Mouse (Mus musculus) stomach, embryonic 14.5 days (tissue): Measurements from ENCODE around the gene Rin3. TPM values are rescaled to one million over a fixed set of nuclear protein-coding genes. Genes with fewer than 3 reads are reported as not detected.

Experiments used
- ATAC-seq: fragments of 200-750 bp; cut with Nextera tagmentation; 2 replicates; pipeline ENCODE4 v1.8.0; 2017; ENCODE audit warnings: low read depth, moderate TSS enrichment; ENCODE audit not compliant: insufficient number of reproducible peaks, insufficient read depth, low FRiP score
- H3K27ac ChIP-seq: fragments of 300-500 bp; sonication (generic); 2 replicates; pipeline ENCODE4 v1.5.1; 2014; ENCODE audit warnings: mild to moderate bottlenecking, low read length, moderate library complexity, mixed read lengths
- H3K27me3 ChIP-seq: fragments of 300-500 bp; sonication (generic); 2 replicates; pipeline ENCODE4 v1.6.1; 2014; ENCODE audit warnings: low read length, control low read depth, mixed read lengths; ENCODE audit not compliant: control insufficient read depth, insufficient read depth
- H3K36me3 ChIP-seq: fragments of 300-500 bp; sonication (generic); 2 replicates; pipeline ENCODE4 v1.6.1; 2014; ENCODE audit warnings: mild to moderate bottlenecking, control low read depth, low read length, moderate library complexity, mixed read lengths; ENCODE audit not compliant: control insufficient read depth, insufficient read depth
- H3K4me1 ChIP-seq: fragments of 300-500 bp; sonication (generic); 2 replicates; pipeline ENCODE4 v1.6.1; 2014; ENCODE audit warnings: low read length, control low read depth, mixed read lengths; ENCODE audit not compliant: control insufficient read depth, insufficient read depth
- H3K4me2 ChIP-seq: fragments of 300-500 bp; sonication (generic); replicated peaks from 2 replicates; pipeline ENCODE4 v1.6.1; 2014; ENCODE audit warnings: low read depth, low read length, control low read depth
- H3K4me3 ChIP-seq: fragments of 300-500 bp; sonication (generic); 2 replicates; pipeline ENCODE4 v1.5.1; 2014; ENCODE audit warnings: low read depth, low read length, control low read depth
- H3K9ac ChIP-seq: fragments of 300-500 bp; sonication (generic); replicated peaks from 2 replicates; pipeline ENCODE4 v1.6.1; 2014; ENCODE audit warnings: low read depth, mild to moderate bottlenecking, control low read depth, low read length, moderate library complexity, mixed read lengths
- H3K9me3 ChIP-seq: fragments of 300-500 bp; sonication (generic); 2 replicates; pipeline ENCODE4 v1.6.1; 2016; ENCODE audit warnings: low read depth, low read length, control low read depth; ENCODE audit not compliant: control insufficient read depth
- WGBS: fragments of 180-500 bp; shearing (Covaris S2); extraction: QIAGEN DNeasy Blood & Tissue Kit; methylation state at CpG from one replicate; pipeline ENCODE4 v1.1.7; 2014; 5-methylcytosine and 5-hydroxymethylcytosine counted together
- polyA plus RNA-seq: library from polyadenylated mRNA; unstranded; fragments of >200 nt; fragmentation: Nextera tagmentation; extraction: Ambion mirVana; gene quantifications from 2 replicates; pipeline ENCODE4 v1.2.1, GENCODE M21; 2014

The Rin3 gene
- polyA plus RNA-seq, 1 experiment from 2014 or later = 12.1 TPM

- no peaks in the 10 kb centered on the region; the same call in 1 of the 2 replicates for H3K36me3 ChIP-seq
- H3K27me3 ChIP-seq = no peaks in the 10 kb centered on the region
- H3K27ac ChIP-seq = no peak overlapping the region
- no peak overlapping the region for H3K4me2 ChIP-seq
- H3K4me1 ChIP-seq = no peaks in the 10 kb centered on the region
- no peak overlapping the region for H3K9ac ChIP-seq
- no peak overlapping the region for H3K4me3 ChIP-seq
- WGBS = 84% methylated on average over 11 of the region's 11 CpGs
- ATAC-seq = no peak
- H3K9me3 ChIP-seq = no peaks in the 10 kb centered on the region
These were observed 139.9 kb downstream of the Rin3 start for GRCm38 (mm10) chr12:102422623-102423320.

- Histone ChIP-seq H3K9me3 (no peaks in the 10 kb centered on the region), H3K27ac (no peak overlapping the region), H3K36me3 (no peaks in the 10 kb centered on the region; the same call in 1 of the 2 replicates), H3K4me1 (no peaks in the 10 kb centered on the region), H3K9ac (no peak overlapping the region), H3K27me3 (no peaks in the 10 kb centered on the region), H3K4me3 (no peak overlapping the region), H3K4me2 (no peak overlapping the region)
- no peak for ATAC-seq
- 94% methylated on average over 8 of the region's 8 CpGs for WGBS
These were observed 140.8 kb downstream of the Rin3 start for GRCm38 (mm10) chr12:102423625-102424024.

- no peak for ATAC-seq
- Histone ChIP-seq H3K27me3 (no peaks in the 10 kb centered on the region), H3K4me1 (no peaks in the 10 kb centered on the region), H3K9me3 (no peaks in the 10 kb centered on the region), H3K4me3 (no peak overlapping the region), H3K36me3 (no peaks in the 10 kb centered on the region; the same call in 1 of the 2 replicates), H3K9ac (no peak overlapping the region), H3K27ac (no peak overlapping the region), H3K4me2 (no peak overlapping the region)
- WGBS = 52% methylated on average over 2 of the region's 2 CpGs
These were observed 141.6 kb downstream of the Rin3 start for GRCm38 (mm10) chr12:102424456-102424855.

- Histone ChIP-seq H3K9ac (no peak overlapping the region), H3K4me1 (no peaks in the 10 kb centered on the region), H3K4me2 (no peak overlapping the region), H3K9me3 (no peaks in the 10 kb centered on the region), H3K27ac (no peak overlapping the region), H3K36me3 (no peaks in the 10 kb centered on the region; the same call in 1 of the 2 replicates), H3K4me3 (no peak overlapping the region), H3K27me3 (no peaks in the 10 kb centered on the region)
- no peak for ATAC-seq
- WGBS = 81% methylated on average over 4 of the region's 4 CpGs
These were observed 142.3 kb downstream of the Rin3 start for GRCm38 (mm10) chr12:102425048-102425578.

- H3K27me3 ChIP-seq = no peaks in the 10 kb centered on the region
- peak; percentile 74; the same call in 1 of the 2 replicates for ATAC-seq
- H3K9ac ChIP-seq = no peak overlapping the region
- H3K27ac ChIP-seq = no peak overlapping the region
- H3K4me1 ChIP-seq = no peaks in the 10 kb centered on the region
- H3K4me3 ChIP-seq = no peak overlapping the region
- 95% methylated on average over 7 of the region's 7 CpGs for WGBS
- H3K4me2 ChIP-seq = no peak overlapping the region
- no peaks in the 10 kb centered on the region; the same call in 1 of the 2 replicates for H3K36me3 ChIP-seq
- no peaks in the 10 kb centered on the region for H3K9me3 ChIP-seq
These were observed 143.4 kb downstream of the Rin3 start for GRCm38 (mm10) chr12:102426285-102426684.

- H3K4me3 ChIP-seq = no peak overlapping the region
- H3K4me1 ChIP-seq = no peaks in the 10 kb centered on the region
- H3K9ac ChIP-seq = no peak overlapping the region
- H3K9me3 ChIP-seq = no peaks in the 10 kb centered on the region
- H3K27me3 ChIP-seq = no peaks in the 10 kb centered on the region
- WGBS = 85% methylated on average over 5 of the region's 5 CpGs
- no peaks in the 10 kb centered on the region for H3K36me3 ChIP-seq
- no peak overlapping the region for H3K4me2 ChIP-seq
- H3K27ac ChIP-seq = no peak overlapping the region
- no peak for ATAC-seq
These were observed 146.8 kb downstream of the Rin3 start for GRCm38 (mm10) chr12:102429656-102430055.

- no peak for ATAC-seq
- Histone ChIP-seq H3K27ac (no peak overlapping the region), H3K27me3 (no peaks in the 10 kb centered on the region), H3K9ac (no peak overlapping the region), H3K4me2 (no peak overlapping the region), H3K4me1 (no peaks in the 10 kb centered on the region), H3K9me3 (no peaks in the 10 kb centered on the region), H3K4me3 (no peak overlapping the region), H3K36me3 (no peaks in the 10 kb centered on the region)
- WGBS = 89% methylated on average over 4 of the region's 4 CpGs
These were observed 147.4 kb downstream of the Rin3 start for GRCm38 (mm10) chr12:102430228-102430627.

- H3K36me3 ChIP-seq = no peaks in the 10 kb centered on the region
- H3K27ac ChIP-seq = no peak overlapping the region
- WGBS = 76% methylated on average over 12 of the region's 12 CpGs
- no peaks in the 10 kb centered on the region for H3K27me3 ChIP-seq
- H3K9me3 ChIP-seq = no peaks in the 10 kb centered on the region
- no peak overlapping the region for H3K9ac ChIP-seq
- H3K4me1 ChIP-seq = no peaks in the 10 kb centered on the region
- no peak overlapping the region for H3K4me2 ChIP-seq
- H3K4me3 ChIP-seq = no peak overlapping the region
- ATAC-seq = no peak
These were observed 149.4 kb downstream of the Rin3 start for GRCm38 (mm10) chr12:102432238-102432637.
